Mouse (Mus musculus): Measurements from ENCODE around the gene Cfap157. TPM values are rescaled to one million over a fixed set of nuclear protein-coding genes. Genes with fewer than 3 reads are reported as not detected.

Gene Cfap157
- total and polyA plus RNA-seq, 3 experiments, result 0.12 TPM; not detected in 2

DNA sequence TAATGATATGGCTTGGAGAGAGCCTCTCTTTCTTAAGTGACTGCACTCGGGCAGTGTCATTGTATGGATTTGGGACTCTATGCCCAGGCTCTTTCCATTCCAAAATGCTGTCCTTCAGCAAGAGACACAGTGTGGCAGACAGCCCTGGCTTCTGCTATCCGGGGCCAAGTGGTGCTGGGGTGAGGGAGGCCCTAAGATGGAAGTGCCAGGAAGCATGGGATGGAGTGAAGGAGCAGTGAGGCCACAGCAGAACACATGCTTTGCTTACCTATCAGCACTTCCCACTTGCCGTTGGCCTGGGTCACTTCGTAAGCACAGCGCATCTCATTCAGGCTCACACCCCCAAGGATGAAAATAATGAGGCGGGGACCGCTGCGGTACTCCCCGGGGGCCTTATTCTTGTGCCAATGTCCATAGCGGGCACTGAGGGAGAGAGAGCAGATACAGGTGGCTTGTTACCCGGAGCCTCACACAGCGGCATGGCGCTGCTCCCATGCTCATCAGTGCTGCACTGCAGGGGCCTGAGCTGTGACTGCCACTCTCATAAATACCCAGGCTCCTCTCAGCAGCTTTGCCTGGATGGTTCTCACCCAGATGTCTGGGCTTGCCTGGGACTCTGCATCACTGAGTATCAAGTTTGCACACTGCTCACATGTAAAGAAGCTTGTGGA lies 11.7 kb upstream of the Cfap157 start:
- TF ChIP-seq EP300 (IDR thresholded peaks at IDR 0.05; ENCODE audit: insufficient read depth, low read depth, low read length), result no peak
- Histone ChIP-seq H3K36me3 (ENCODE audit: control insufficient read depth, insufficient read depth, low read length) (no peaks in the 10 kb centered on the region), H3K27me3 (ENCODE audit: control insufficient read depth, insufficient read depth, low read length) (no peaks in the 10 kb centered on the region), H3K4me1 (ENCODE audit: control insufficient read depth, insufficient read depth, low read length) (peaks cover 3% of the 10 kb centered on the region), H3K4me3 (no peak overlapping the region), H3K9ac (ENCODE audit: low read depth, low read length) (no peak overlapping the region), H3K27ac (no peak overlapping the region), H3K79me2 (replicated peaks; ENCODE audit: control insufficient read depth, insufficient read depth, low read length) (no peaks in the 10 kb centered on the region)
- DNase-seq, result no peak
- WGBS, result 88% methylated on average over 13 of the region's 13 CpGs
- intact Hi-C loops (cut with DNase I), result no loop called here

DNA sequence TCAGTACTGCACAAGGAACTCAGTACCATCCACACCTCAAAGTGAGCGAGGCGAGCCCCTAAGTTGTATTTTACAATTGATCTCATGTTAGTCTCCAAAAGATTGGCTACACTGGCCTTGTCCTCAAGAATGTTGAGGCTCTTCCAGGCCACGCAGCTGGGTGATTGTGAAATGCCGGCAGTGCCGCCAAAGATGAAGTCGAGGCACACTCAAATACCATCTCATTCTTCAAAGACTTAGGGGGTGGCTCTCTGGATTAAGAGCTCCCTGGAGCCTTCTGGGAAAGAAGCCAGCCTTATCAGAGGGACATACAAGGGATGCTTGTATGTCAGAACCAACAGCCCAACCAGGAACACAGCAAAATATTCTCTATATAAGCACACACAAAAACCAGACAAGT lies 7.1 kb upstream of the Cfap157 start:
- Histone ChIP-seq H3K36me3 (ENCODE audit: control insufficient read depth, insufficient read depth, low read length) (no peaks in the 10 kb centered on the region), H3K9ac (ENCODE audit: low read depth, low read length) (no peak overlapping the region), H3K79me2 (replicated peaks; ENCODE audit: control insufficient read depth, insufficient read depth, low read length) (no peaks in the 10 kb centered on the region), H3K4me1 (ENCODE audit: control insufficient read depth, insufficient read depth, low read length) (peaks cover 3% of the 10 kb centered on the region), H3K27me3 (ENCODE audit: control insufficient read depth, insufficient read depth, low read length) (no peaks in the 10 kb centered on the region), H3K27ac (no peak overlapping the region), H3K4me3 (no peak overlapping the region)
- DNase-seq, result peak; percentile 73 to 79
- WGBS, result 50% methylated on average over 6 of the region's 6 CpGs
- no peak for TF ChIP-seq CTCF (IDR thresholded peaks at IDR 0.05)
- TF ChIP-seq POLR2A (IDR thresholded peaks at IDR 0.05; ENCODE audit: insufficient read depth, low read depth, low read length), result no peak
- 0 out of 2 replicates have a peak, but pooled peaks have one; percentile 14 for TF ChIP-seq EP300 (IDR thresholded peaks at IDR 0.05; ENCODE audit: insufficient read depth, low read depth, low read length)
- intact Hi-C loops (cut with DNase I), result no loop called here

- no peaks in the 10 kb centered on the region for H3K79me2 ChIP-seq (replicated peaks; ENCODE audit: control insufficient read depth, insufficient read depth, low read length)
- no peak overlapping the region for H3K9ac ChIP-seq (ENCODE audit: low read depth, low read length)
- 60% methylated on average over 2 of the region's 2 CpGs for WGBS
- no peak overlapping the region for H3K27ac ChIP-seq
- intact Hi-C loops (cut with DNase I), result loop anchor here (5.0 kb wide), 1 partner anchor 139 kb away; no protein-coding TSS in a partner anchor
- no peak for TF ChIP-seq CTCF (IDR thresholded peaks at IDR 0.05)
- no peak for TF ChIP-seq EP300 (IDR thresholded peaks at IDR 0.05; ENCODE audit: insufficient read depth, low read depth, low read length)
- no peak for TF ChIP-seq POLR2A (IDR thresholded peaks at IDR 0.05; ENCODE audit: insufficient read depth, low read depth, low read length)
- DNase-seq, result no peak
- no peaks in the 10 kb centered on the region for H3K27me3 ChIP-seq (ENCODE audit: control insufficient read depth, insufficient read depth, low read length)
- H3K4me3 ChIP-seq, result no peak overlapping the region
- H3K36me3 ChIP-seq (ENCODE audit: control insufficient read depth, insufficient read depth, low read length), result no peaks in the 10 kb centered on the region
- peaks cover 3% of the 10 kb centered on the region for H3K4me1 ChIP-seq (ENCODE audit: control insufficient read depth, insufficient read depth, low read length)
These were observed 4.4 kb upstream of the Cfap157 start for GRCm38 (mm10) chr2:32788581-32788980.

DNA sequence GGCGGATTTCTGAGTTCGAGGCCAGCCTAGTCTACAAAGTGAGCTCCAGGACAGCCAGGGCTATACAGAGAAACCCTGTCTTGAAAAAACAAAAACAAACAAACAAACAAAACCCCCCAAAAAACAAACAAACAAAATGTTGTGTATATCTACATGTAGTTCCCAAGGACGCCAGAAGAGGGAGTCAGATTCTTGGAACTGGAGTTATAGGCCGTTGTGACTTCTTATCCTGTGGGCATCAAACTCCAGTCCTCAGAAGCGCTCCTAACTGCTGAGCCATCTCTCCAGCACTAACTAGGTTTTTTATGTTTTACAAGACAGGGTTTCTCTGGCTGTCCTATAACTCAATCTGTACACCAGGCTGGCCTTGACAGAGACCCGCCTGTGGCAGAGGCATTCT lies 2.9 kb upstream of the Cfap157 start:
- Histone ChIP-seq H3K79me2 (replicated peaks; ENCODE audit: control insufficient read depth, insufficient read depth, low read length) (no peaks in the 10 kb centered on the region), H3K4me3 (no peak overlapping the region), H3K4me1 (ENCODE audit: control insufficient read depth, insufficient read depth, low read length) (peaks cover 3% of the 10 kb centered on the region), H3K9ac (ENCODE audit: low read depth, low read length) (no peak overlapping the region), H3K36me3 (ENCODE audit: control insufficient read depth, insufficient read depth, low read length) (no peaks in the 10 kb centered on the region), H3K27me3 (ENCODE audit: control insufficient read depth, insufficient read depth, low read length) (no peaks in the 10 kb centered on the region), H3K27ac (no peak overlapping the region)
- TF ChIP-seq EP300 (IDR thresholded peaks at IDR 0.05; ENCODE audit: insufficient read depth, low read depth, low read length) (no peak), CTCF (IDR thresholded peaks at IDR 0.05) (peak; percentile 72), POLR2A (IDR thresholded peaks at IDR 0.05; ENCODE audit: insufficient read depth, low read depth, low read length) (no peak)
- no peak for DNase-seq
- intact Hi-C loops (cut with DNase I), result loop anchor here (5.0 kb wide), 1 partner anchor 140 kb away; no protein-coding TSS in a partner anchor
- WGBS, result 52% methylated on average over 6 of the region's 6 CpGs

- TF ChIP-seq POLR2A (IDR thresholded peaks at IDR 0.05; ENCODE audit: insufficient read depth, low read depth, low read length) (no peak), EP300 (IDR thresholded peaks at IDR 0.05; ENCODE audit: insufficient read depth, low read depth, low read length) (no peak), CTCF (IDR thresholded peaks at IDR 0.05) (no peak)
- WGBS, result 74% methylated on average over 6 of the region's 6 CpGs
- no peak overlapping the region for H3K4me3 ChIP-seq
- H3K27me3 ChIP-seq (ENCODE audit: control insufficient read depth, insufficient read depth, low read length), result no peaks in the 10 kb centered on the region
- peaks cover 3% of the 10 kb centered on the region for H3K4me1 ChIP-seq (ENCODE audit: control insufficient read depth, insufficient read depth, low read length)
- H3K27ac ChIP-seq, result no peak overlapping the region
- DNase-seq, result no peak
- no peaks in the 10 kb centered on the region for H3K36me3 ChIP-seq (ENCODE audit: control insufficient read depth, insufficient read depth, low read length)
- intact Hi-C loops (cut with DNase I), result no loop called here
- H3K9ac ChIP-seq (ENCODE audit: low read depth, low read length), result no peak overlapping the region
- H3K79me2 ChIP-seq (replicated peaks; ENCODE audit: control insufficient read depth, insufficient read depth, low read length), result no peaks in the 10 kb centered on the region
These were observed 2.5 kb downstream of the Cfap157 start for GRCm38 (mm10) chr2:32781710-32782109.

DNA sequence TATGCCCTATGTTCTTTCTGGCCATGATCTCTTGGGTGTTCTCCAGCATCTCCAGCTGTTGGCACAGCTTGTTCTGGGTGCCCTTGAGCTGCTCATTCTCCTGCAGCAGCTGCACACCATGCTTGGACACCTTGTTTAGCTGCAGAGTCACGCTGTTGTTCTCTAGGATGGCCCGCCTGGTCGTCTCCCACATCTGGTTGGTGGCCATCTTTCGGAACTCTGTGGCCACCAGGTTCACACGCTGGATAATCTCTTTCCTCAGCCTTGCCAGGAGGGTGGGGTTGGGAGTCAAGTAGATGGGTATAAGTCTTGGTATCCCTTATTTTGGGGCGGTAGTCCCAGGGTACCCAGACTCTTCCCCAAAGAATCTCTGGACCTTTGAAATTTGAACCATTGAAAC lies 4.5 kb downstream of the Cfap157 start:
- intact Hi-C loops (cut with DNase I), result loop anchor here (1.0 kb wide), 1 partner anchor 75 kb away; no protein-coding TSS in a partner anchor
- H3K79me2 ChIP-seq (replicated peaks; ENCODE audit: control insufficient read depth, insufficient read depth, low read length), result no peaks in the 10 kb centered on the region
- H3K27me3 ChIP-seq (ENCODE audit: control insufficient read depth, insufficient read depth, low read length), result no peaks in the 10 kb centered on the region
- H3K27ac ChIP-seq, result no peak overlapping the region
- peaks cover 3% of the 10 kb centered on the region for H3K4me1 ChIP-seq (ENCODE audit: control insufficient read depth, insufficient read depth, low read length)
- no peak overlapping the region for H3K9ac ChIP-seq (ENCODE audit: low read depth, low read length)
- DNase-seq, result no peak
- 89% methylated on average over 6 of the region's 6 CpGs for WGBS
- no peaks in the 10 kb centered on the region for H3K36me3 ChIP-seq (ENCODE audit: control insufficient read depth, insufficient read depth, low read length)
- TF ChIP-seq CTCF (IDR thresholded peaks at IDR 0.05) (no peak), POLR2A (IDR thresholded peaks at IDR 0.05; ENCODE audit: insufficient read depth, low read depth, low read length) (no peak), EP300 (IDR thresholded peaks at IDR 0.05; ENCODE audit: insufficient read depth, low read depth, low read length) (no peak)
- H3K4me3 ChIP-seq, result no peak overlapping the region

Measured in heart, adult 2 months (tissue).